Mouse (Mus musculus) forebrain, embryonic 15.5 days (tissue): ENCODE data around the gene Kcnv2. TPM values are rescaled to one million over a fixed set of nuclear protein-coding genes. Genes with fewer than 3 reads are reported as not detected.

ENCODE experiments used
- ATAC-seq: fragments of 200-750 bp; cut with Nextera tagmentation; replicated peaks from 2 replicates; pipeline ENCODE4 v1.8.0; 2017; ENCODE audit warnings: mild to moderate bottlenecking, moderate TSS enrichment, moderate library complexity
- H3K27ac ChIP-seq: fragments of 300-500 bp; sonication (generic); replicated peaks from 2 replicates; pipeline ENCODE4 v1.5.1; 2015; ENCODE audit warnings: mild to moderate bottlenecking, inconsistent platforms
- H3K27me3 ChIP-seq: fragments of 300-500 bp; sonication (generic); 2 replicates; pipeline ENCODE4 v1.6.1; 2015; ENCODE audit warnings: inconsistent platforms
- H3K36me3 ChIP-seq: fragments of 300-500 bp; sonication (generic); 2 replicates; pipeline ENCODE4 v1.6.1; 2015; ENCODE audit warnings: mild to moderate bottlenecking, inconsistent platforms
- H3K4me1 ChIP-seq: fragments of 300-500 bp; sonication (generic); 2 replicates; pipeline ENCODE4 v1.6.1; 2015; ENCODE audit warnings: inconsistent platforms
- H3K4me2 ChIP-seq: fragments of 300-500 bp; sonication (generic); replicated peaks from 2 replicates; pipeline ENCODE4 v1.6.1; 2015; ENCODE audit warnings: mild to moderate bottlenecking, inconsistent platforms
- H3K4me3 ChIP-seq: fragments of 300-500 bp; sonication (generic); 2 replicates; pipeline ENCODE4 v1.5.1; 2015; ENCODE audit warnings: mild to moderate bottlenecking, inconsistent platforms
- H3K9ac ChIP-seq: fragments of 300-500 bp; sonication (generic); replicated peaks from 2 replicates; pipeline ENCODE4 v1.6.1; 2015; ENCODE audit warnings: mild to moderate bottlenecking, inconsistent platforms
- H3K9me3 ChIP-seq: fragments of 300-500 bp; sonication (generic); 2 replicates; pipeline ENCODE4 v1.6.1; 2016; ENCODE audit warnings: inconsistent platforms
- WGBS: fragments of 180-500 bp; shearing (Covaris S2); methylation state at CpG from one replicate; pipeline ENCODE4 v1.1.7; 2015; ENCODE audit warnings: mixed read lengths; 5-methylcytosine and 5-hydroxymethylcytosine counted together
- polyA plus RNA-seq: library from polyadenylated mRNA; unstranded; fragments of >200 nt; fragmentation: Nextera tagmentation; extraction: Ambion mirVana; gene quantifications from 2 replicates; pipeline ENCODE4 v1.2.1, GENCODE M21; 2015

Gene Kcnv2
- polyA plus RNA-seq, 1 experiment from 2014 or later: 0.04 TPM

GRCm38 (mm10) chr19:27327569-27327968 lies 5.2 kb downstream of the Kcnv2 start:
- no peak for ATAC-seq
- no peak overlapping the region for H3K27ac ChIP-seq
- no peaks in the 10 kb centered on the region for H3K27me3 ChIP-seq
- whole genome bisulfite sequencing: 94% methylated on average over 6 of the region's 6 CpGs
- H3K4me2 ChIP-seq: no peak overlapping the region
- H3K9ac ChIP-seq: no peak overlapping the region
- no peak overlapping the region for H3K4me3 ChIP-seq
- peaks cover 4% of the 10 kb centered on the region for H3K4me1 ChIP-seq
- no peaks in the 10 kb centered on the region for H3K36me3 ChIP-seq
- H3K9me3 ChIP-seq: no peaks in the 10 kb centered on the region

GRCm38 (mm10) chr19:27328166-27328565 lies 5.8 kb downstream of the Kcnv2 start:
- WGBS: 76% methylated on average over 3 of the region's 3 CpGs
- Histone ChIP-seq H3K4me1 (peaks cover 4% of the 10 kb centered on the region), H3K9ac (no peak overlapping the region), H3K36me3 (no peaks in the 10 kb centered on the region), H3K4me3 (no peak overlapping the region), H3K9me3 (no peaks in the 10 kb centered on the region), H3K27me3 (no peaks in the 10 kb centered on the region), H3K27ac (no peak overlapping the region), H3K4me2 (no peak overlapping the region)
- no peak for ATAC-seq

GRCm38 (mm10) chr19:27328644-27329043 lies 6.3 kb downstream of the Kcnv2 start:
- WGBS: 88% methylated on average over 4 of the region's 4 CpGs
- ATAC-seq: no peak
- H3K27ac ChIP-seq: no peak overlapping the region
- no peak overlapping the region for H3K4me2 ChIP-seq
- H3K4me1 ChIP-seq: peaks cover 4% of the 10 kb centered on the region
- no peak overlapping the region for H3K9ac ChIP-seq
- H3K9me3 ChIP-seq: no peaks in the 10 kb centered on the region
- H3K36me3 ChIP-seq: no peaks in the 10 kb centered on the region
- no peak overlapping the region for H3K4me3 ChIP-seq
- H3K27me3 ChIP-seq: no peaks in the 10 kb centered on the region

- no peak for ATAC-seq
- Histone ChIP-seq H3K9ac (no peak overlapping the region), H3K27me3 (no peaks in the 10 kb centered on the region), H3K4me3 (no peak overlapping the region), H3K36me3 (no peaks in the 10 kb centered on the region), H3K4me1 (peaks cover 4% of the 10 kb centered on the region), H3K27ac (no peak overlapping the region), H3K9me3 (no peaks in the 10 kb centered on the region), H3K4me2 (no peak overlapping the region)
- 35% methylated on average over 6 of the region's 6 CpGs for WGBS
Measured at GRCm38 (mm10) chr19:27332207-27332794, 9.9 kb downstream of the Kcnv2 start.

- Histone ChIP-seq H3K4me2 (no peak overlapping the region), H3K27me3 (no peaks in the 10 kb centered on the region), H3K4me1 (peaks cover 4% of the 10 kb centered on the region), H3K36me3 (no peaks in the 10 kb centered on the region), H3K27ac (no peak overlapping the region), H3K9ac (no peak overlapping the region), H3K4me3 (no peak overlapping the region), H3K9me3 (no peaks in the 10 kb centered on the region)
- ATAC-seq: no peak
- 73% methylated on average over 4 of the region's 4 CpGs for WGBS
Measured at GRCm38 (mm10) chr19:27336126-27336917, 13.9 kb downstream of the Kcnv2 start.

GRCm38 (mm10) chr19:27346501-27346900 lies 24.1 kb downstream of the Kcnv2 start:
- H3K27ac ChIP-seq: no peak overlapping the region
- H3K4me2 ChIP-seq: no peak overlapping the region
- H3K36me3 ChIP-seq: no peaks in the 10 kb centered on the region
- no peak overlapping the region for H3K9ac ChIP-seq
- H3K4me1 ChIP-seq: no peaks in the 10 kb centered on the region
- H3K27me3 ChIP-seq: no peaks in the 10 kb centered on the region
- no peak overlapping the region for H3K4me3 ChIP-seq
- ATAC-seq: no peak
- WGBS: 92% methylated on average over 1 of the region's 1 CpGs
- no peaks in the 10 kb centered on the region for H3K9me3 ChIP-seq

GRCm38 (mm10) chr19:27351700-27352099 lies 29.3 kb downstream of the Kcnv2 start:
- WGBS: 47% methylated on average over 6 of the region's 6 CpGs

GRCm38 (mm10) chr19:27360381-27360780 lies 38.0 kb downstream of the Kcnv2 start:
- peaks cover 7% of the 10 kb centered on the region for H3K4me1 ChIP-seq
- H3K9me3 ChIP-seq: no peaks in the 10 kb centered on the region
- H3K9ac ChIP-seq: no peak overlapping the region
- H3K36me3 ChIP-seq: no peaks in the 10 kb centered on the region
- H3K4me3 ChIP-seq: no peak overlapping the region
- no peak for ATAC-seq
- H3K27ac ChIP-seq: no peak overlapping the region
- no peaks in the 10 kb centered on the region for H3K27me3 ChIP-seq
- no peak overlapping the region for H3K4me2 ChIP-seq

More at GRCm38 (mm10) chr19:27351700-27352099, 29.3 kb downstream of the Kcnv2 start:
- no peak overlapping the region for H3K27ac ChIP-seq
- no peak overlapping the region for H3K9ac ChIP-seq
- H3K36me3 ChIP-seq: no peaks in the 10 kb centered on the region
- H3K9me3 ChIP-seq: no peaks in the 10 kb centered on the region
- H3K27me3 ChIP-seq: no peaks in the 10 kb centered on the region
- H3K4me3 ChIP-seq: no peak overlapping the region
- no peak overlapping the region for H3K4me2 ChIP-seq
- no peaks in the 10 kb centered on the region for H3K4me1 ChIP-seq
- ATAC-seq: no peak

GRCm38 (mm10) chr19:27363891-27364290 lies 41.5 kb downstream of the Kcnv2 start:
- ATAC-seq: no peak
- Histone ChIP-seq H3K27me3 (no peaks in the 10 kb centered on the region), H3K36me3 (no peaks in the 10 kb centered on the region), H3K9ac (no peak overlapping the region), H3K4me2 (peak overlapping the region; percentile 17; the same call in 1 of the 2 replicates), H3K4me3 (no peak overlapping the region), H3K4me1 (peaks cover 17% of the 10 kb centered on the region), H3K9me3 (no peaks in the 10 kb centered on the region), H3K27ac (no peak overlapping the region)
- 45% methylated on average over 4 of the region's 4 CpGs for WGBS

- no peak overlapping the region for H3K4me3 ChIP-seq
- H3K27me3 ChIP-seq: no peaks in the 10 kb centered on the region
- 11% methylated on average over 8 of the region's 8 CpGs for WGBS
- peaks cover 17% of the 10 kb centered on the region for H3K4me1 ChIP-seq
- no peaks in the 10 kb centered on the region for H3K9me3 ChIP-seq
- H3K27ac ChIP-seq: no peak overlapping the region
- ATAC-seq: peak; percentile 48; the same call in 1 of the 2 replicates
- no peak overlapping the region for H3K9ac ChIP-seq
- peak overlapping the region; percentile 17 for H3K4me2 ChIP-seq
- H3K36me3 ChIP-seq: no peaks in the 10 kb centered on the region
Measured at GRCm38 (mm10) chr19:27364521-27364931, 42.1 kb downstream of the Kcnv2 start.

- H3K27me3 ChIP-seq: no peaks in the 10 kb centered on the region
- H3K4me3 ChIP-seq: no peak overlapping the region
- no peaks in the 10 kb centered on the region for H3K9me3 ChIP-seq
- peaks cover 17% of the 10 kb centered on the region for H3K4me1 ChIP-seq
- H3K36me3 ChIP-seq: no peaks in the 10 kb centered on the region
- ATAC-seq: peak; percentile 38; the same call in 1 of the 2 replicates
- 86% methylated on average over 10 of the region's 10 CpGs for WGBS
- H3K4me2 ChIP-seq: no peak overlapping the region
- no peak overlapping the region for H3K27ac ChIP-seq
- H3K9ac ChIP-seq: no peak overlapping the region
Measured at GRCm38 (mm10) chr19:27366113-27366746, 43.8 kb downstream of the Kcnv2 start.

- Histone ChIP-seq H3K27me3 (no peaks in the 10 kb centered on the region), H3K36me3 (no peaks in the 10 kb centered on the region), H3K9me3 (no peaks in the 10 kb centered on the region), H3K4me2 (no peak overlapping the region), H3K9ac (no peak overlapping the region), H3K27ac (no peak overlapping the region), H3K4me3 (no peak overlapping the region), H3K4me1 (peaks cover 12% of the 10 kb centered on the region)
- no peak for ATAC-seq
- WGBS: 53% methylated on average over 3 of the region's 3 CpGs
Measured at GRCm38 (mm10) chr19:27369461-27370135, 47.2 kb downstream of the Kcnv2 start.
